Mouse (Mus musculus) kidney, postnatal 14 days (tissue): ENCODE data around the gene Rpl38.
A peak's percentile ranks its signal among the peaks of the same experiment; 100 is the strongest.

Experiments
- DNase-seq: peaks from one replicate; pipeline ENCODE4 v3.0.0; 2022; ENCODE audit warnings: mixed read lengths

The Rpl38 gene

GRCm38 (mm10) chr11:114682321-114682900, 14.1 kb downstream of the Rpl38 start:
- DNase-seq, result no peak

- DNase-seq, result no peak
Measured at GRCm38 (mm10) chr11:114683029-114683721, 14.9 kb downstream of the Rpl38 start.

- no peak for DNase-seq
Measured at GRCm38 (mm10) chr11:114683722-114684621, 15.6 kb downstream of the Rpl38 start.

DNA sequence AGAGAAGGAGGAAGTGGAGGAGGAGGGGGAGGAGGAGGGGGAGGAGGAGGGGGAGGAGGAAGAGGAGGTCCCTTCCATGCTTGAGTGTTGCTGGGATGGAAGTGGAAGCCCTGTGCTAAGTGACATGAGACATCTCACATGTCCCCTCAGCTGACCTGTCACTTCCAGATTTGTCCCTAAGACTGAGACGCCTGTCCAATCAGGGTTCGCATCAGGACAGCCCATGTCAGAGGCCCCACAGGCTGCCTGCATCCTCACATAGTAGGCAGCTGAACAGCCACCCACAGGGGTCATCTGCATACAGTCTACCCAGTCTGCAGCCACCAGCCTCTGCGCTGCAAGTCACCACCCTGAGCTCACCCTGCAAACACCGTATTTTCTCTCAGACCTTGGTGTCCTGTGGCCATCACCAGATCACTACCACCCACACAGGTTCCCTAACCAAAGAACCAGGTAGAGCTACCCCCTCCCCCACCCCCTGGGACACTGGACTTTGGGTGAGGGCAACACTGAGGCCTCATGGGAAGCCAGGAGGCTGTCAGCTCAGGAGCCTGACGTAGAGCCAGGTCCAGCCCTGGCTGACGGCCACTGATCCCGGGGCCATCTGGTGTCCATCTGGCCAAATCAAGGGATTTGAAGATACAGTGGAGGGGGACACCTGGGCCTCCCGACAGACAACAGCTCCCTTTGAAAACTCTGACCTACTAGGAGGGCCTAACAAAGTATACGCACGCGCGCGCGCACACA, 16.5 kb downstream of the Rpl38 start:
- peak; percentile 68 for DNase-seq

- no peak for DNase-seq
Measured at GRCm38 (mm10) chr11:114685526-114686040, 17.3 kb downstream of the Rpl38 start.

DNA sequence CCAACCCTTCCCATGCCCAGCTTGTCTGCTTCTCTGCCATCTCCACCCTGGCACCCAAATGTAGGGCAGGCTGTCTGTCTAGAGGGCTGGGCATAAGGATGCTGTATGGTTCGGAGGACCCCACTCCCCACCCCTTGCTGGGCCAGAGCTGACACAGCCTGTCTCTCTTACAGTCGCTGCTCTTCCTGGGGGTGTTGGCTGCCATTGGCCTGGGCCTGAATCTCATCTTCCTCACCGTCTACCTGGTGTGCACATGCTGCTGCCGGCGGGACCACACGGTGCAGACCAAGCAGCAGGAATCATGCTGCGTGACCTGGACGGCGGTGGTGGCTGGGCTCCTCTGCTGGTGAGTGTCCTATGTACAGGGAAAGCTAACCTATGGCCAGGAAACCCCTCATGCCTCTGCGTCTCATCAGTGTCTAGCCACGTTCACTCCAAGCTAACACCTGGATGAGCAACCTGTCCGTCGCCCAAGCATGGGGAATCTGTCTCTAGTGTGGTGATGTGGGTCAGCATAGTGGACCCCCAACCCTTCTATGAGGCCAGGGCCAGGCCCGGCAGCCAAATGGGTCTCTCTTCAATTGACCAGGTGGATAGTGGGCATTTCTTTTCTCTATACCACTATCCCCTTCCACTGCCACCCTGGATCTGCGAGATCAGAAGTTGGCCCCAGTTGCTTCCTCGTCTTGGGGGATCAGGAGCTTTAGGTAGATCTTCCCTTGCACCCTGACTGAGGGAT, 18.1 kb downstream of the Rpl38 start:
- no peak for DNase-seq

DNA sequence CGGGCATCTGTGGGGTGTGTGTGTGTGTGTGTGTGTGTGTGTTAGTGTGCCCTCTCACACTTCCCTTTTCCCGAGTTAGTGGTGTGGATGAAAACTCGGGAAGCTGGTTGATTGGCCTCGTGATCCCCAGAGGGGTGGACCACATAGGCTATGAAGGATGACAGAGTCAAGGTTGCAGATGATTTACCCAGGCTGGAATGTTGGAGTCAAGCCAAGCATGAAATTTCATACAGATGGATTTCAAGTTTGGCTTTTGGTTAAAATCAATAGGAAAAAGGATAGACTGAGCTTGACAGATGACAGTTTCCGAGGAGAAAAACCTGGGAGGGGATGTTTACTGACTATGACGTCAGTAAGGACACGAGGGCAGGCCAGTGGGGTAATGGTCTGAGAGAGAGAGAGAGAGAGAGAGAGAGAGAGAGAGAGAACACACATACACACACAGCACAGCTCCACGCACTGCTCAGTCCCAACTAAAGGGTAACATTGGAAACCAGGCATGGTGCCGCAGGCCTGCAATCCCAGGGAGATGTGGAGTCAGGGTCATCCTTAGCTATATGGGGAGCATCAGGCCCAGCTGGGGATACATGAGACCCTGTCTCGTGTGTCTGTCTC, 19.4 kb downstream of the Rpl38 start:
- DNase-seq, result peak; percentile 41

- no peak for DNase-seq
Measured at GRCm38 (mm10) chr11:114688729-114689128, 20.4 kb downstream of the Rpl38 start.

- no peak for DNase-seq
Measured at GRCm38 (mm10) chr11:114690192-114690591, 21.9 kb downstream of the Rpl38 start.

GRCm38 (mm10) chr11:114691454-114692182, 23.3 kb downstream of the Rpl38 start:
- no peak for DNase-seq

DNA sequence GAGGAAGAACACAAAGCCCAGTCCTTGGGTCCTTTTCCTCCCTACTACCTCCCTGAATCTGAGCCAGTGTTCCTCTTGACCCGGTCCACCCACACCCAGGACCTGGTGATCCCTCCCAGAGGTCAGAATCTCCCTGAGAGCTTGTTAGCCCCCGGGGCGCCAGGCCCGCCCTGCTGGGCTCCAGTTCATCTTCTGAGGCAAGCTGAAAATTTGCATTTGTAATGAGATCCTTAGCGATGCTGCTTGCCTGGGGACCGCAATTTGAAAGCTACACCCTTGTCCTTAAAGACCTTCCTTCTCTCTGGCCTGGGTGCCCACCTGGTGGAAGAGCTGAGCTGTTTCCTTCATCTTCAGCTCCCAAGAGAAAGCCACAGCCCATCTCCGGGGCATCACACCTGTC, 24.3 kb downstream of the Rpl38 start:
- no peak for DNase-seq

- no peak for DNase-seq
Measured at GRCm38 (mm10) chr11:114693456-114693855, 25.1 kb downstream of the Rpl38 start.

DNA sequence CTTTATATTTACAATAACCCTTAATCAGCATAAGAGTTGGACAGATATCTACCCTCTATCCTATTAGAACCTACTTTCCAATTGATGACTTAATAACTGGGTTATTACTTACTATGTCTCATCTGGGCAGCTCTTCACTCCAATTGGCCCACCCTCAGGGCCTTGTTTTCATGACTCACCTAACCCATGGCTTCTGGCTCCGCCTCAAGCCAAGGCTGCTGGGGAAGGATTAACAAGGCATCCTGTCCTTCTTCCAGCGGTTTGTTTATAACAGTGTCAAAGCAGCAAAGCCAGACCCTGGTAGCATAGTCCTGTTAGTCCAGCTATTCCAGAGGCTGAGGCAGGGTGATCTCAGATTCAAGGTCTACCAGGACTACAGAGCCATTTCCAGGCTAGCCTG, 26.1 kb downstream of the Rpl38 start:
- DNase-seq, result no peak

DNA sequence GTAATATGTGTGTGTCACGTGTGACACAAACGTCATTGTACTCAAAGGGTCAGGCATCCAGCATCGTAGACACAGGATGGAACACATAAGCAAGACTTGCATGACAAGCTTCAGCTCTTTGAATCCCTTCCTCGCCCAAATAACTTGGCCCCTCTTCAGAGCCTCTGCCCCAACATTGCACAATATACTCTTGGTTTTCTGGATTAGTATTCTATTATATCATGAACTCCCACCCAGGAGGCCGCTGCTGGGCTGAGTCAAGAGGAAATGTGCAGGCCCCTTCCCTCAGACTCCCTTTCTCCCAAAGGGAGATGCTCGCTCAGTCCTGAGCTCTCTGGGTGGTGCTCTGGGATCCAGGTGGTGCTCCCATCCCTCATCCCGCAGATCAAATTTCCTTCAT, 30.2 kb downstream of the Rpl38 start:
- DNase-seq, result no peak

DNA sequence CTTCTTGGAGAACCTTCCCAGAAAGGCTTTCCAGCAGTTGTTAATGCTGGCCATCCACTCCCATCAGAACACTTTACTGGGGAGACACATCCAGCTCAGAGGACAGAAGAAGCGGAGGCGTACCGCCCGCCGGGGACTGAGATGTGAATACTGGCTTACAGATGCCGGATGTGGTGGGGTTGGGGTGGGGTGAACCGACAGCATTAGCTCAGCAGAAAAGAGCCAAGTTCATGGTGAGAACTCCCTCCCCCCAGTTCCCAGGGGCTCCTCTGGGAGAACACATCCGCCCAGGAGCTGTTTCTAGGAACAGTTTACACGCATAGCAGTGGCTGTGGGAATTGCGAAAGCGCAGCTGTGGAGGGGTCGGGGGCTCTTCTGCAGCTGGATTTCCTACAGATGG, 31.2 kb downstream of the Rpl38 start:
- peak; percentile 79 for DNase-seq

DNA sequence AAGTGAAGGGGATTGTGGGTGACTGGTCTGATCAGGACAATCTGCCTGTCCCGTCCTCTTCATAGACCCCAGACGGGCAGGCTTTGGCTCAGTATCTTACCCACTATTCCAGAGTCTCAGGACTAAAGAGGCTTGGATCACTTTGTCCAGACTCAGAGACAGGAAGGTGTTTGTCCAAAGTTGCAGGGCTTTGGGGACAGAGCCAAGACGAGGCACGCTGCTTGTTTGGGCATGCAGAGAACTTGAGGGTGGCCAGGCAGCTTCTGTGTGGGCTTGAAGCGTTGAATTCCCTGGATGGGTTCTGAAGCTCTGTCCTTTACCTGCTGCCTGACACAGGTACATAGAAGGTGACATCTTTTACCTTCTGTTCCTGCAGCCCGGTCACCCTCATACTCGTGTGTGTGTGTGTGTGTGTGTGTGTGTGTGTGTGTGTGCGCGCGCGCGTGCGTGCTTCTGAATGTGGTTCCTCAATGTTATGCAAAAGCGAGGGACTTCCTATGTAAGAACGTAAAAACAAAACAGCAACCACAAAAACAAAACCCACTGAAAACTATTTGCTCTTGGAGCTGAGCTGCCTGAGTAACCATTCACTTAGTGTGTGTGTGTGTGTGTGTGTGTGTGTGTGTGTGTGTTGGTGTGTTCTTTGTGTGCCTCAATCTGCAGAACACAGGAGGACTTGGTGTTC, 34.1 kb downstream of the Rpl38 start:
- no peak for DNase-seq

DNA sequence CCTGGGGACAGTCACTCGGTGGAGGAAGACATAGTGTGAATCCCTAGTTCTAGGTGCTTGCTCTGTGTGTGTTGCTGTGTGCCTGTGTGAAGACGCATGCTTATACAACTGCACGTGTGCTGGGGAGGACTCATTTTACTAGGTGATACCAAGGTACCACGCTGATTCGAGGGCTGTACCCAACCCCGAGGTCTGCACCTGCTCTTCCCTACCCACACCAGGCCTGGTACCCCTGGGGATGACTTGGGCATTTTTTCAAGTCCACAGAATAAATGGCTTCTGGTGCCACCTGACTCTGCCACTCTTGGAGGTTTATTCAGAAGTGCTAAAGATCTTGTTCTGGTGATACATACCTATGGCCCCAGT, 34.7 kb downstream of the Rpl38 start:
- DNase-seq, result no peak

- DNase-seq, result no peak
Measured at GRCm38 (mm10) chr11:114704071-114704913, 36.0 kb downstream of the Rpl38 start.

- no peak for DNase-seq
Measured at GRCm38 (mm10) chr11:114706358-114706757, 38.0 kb downstream of the Rpl38 start.
